Mouse (Mus musculus): ENCODE measurements around the gene AC131692.1.

- TF ChIP-seq POLR2A (IDR thresholded peaks at IDR 0.05; ENCODE audit: insufficient read length, low read depth): no peak
- no peak for TF ChIP-seq TCF3 (IDR thresholded peaks at IDR 0.05; ENCODE audit: insufficient read length, low read depth)
- TF ChIP-seq MAX (IDR thresholded peaks at IDR 0.05; ENCODE audit: low read depth): no peak
- TF ChIP-seq SRF (IDR thresholded peaks at IDR 0.05; ENCODE audit: control insufficient read depth, insufficient read length, low read depth): no peak
- no peak for TF ChIP-seq POLR2AphosphoS2 (IDR thresholded peaks at IDR 0.05; ENCODE audit: insufficient read length, low read depth)
- TF ChIP-seq MYOG (IDR thresholded peaks at IDR 0.05; ENCODE audit: control insufficient read depth in 1 of 3, insufficient read depth in 1 of 3, insufficient read length in 2 of 3, low read depth in 2 of 3): no peak
- TF ChIP-seq USF1 (IDR thresholded peaks at IDR 0.05; ENCODE audit: low read depth): no peak
- TF ChIP-seq MYOD1 (IDR thresholded peaks at IDR 0.05; ENCODE audit: control insufficient read depth in 1 of 3, insufficient read length in 2 of 3, low read depth in 2 of 3): no peak
These were observed 32.8 kb downstream of the AC131692.1 start for GRCm38 (mm10) chr19:6126789-6127580.

Data from myocyte (in vitro differentiated cells).